Mouse (Mus musculus) intestine, embryonic 14.5 days (tissue): ENCODE measurements around the gene Alg5. TPM values are rescaled to one million over a fixed set of nuclear protein-coding genes. Genes with fewer than 3 reads are reported as not detected.
A peak's percentile ranks its signal among the peaks of the same experiment; 100 is the strongest.
"Not testable (repeated sequence)": the region's sequence is repeated elsewhere in the genome, so short reads cannot be mapped to it uniquely, and the experiment has no call there.

Source experiments
- ATAC-seq: fragments of 200-750 bp; cut with Nextera tagmentation; replicated peaks from 2 replicates; pipeline ENCODE4 v1.8.0; 2017; ENCODE audit warnings: low read depth, moderate number of reproducible peaks, moderate TSS enrichment, moderate library complexity; ENCODE audit not compliant: low FRiP score, low TSS enrichment
- DNase-seq: peaks from one replicate; pipeline ENCODE4 v3.0.0-alpha.2; 2018; ENCODE audit warnings: low spot score
- H3K27ac ChIP-seq: fragments of 300-500 bp; sonication (generic); 2 replicates; pipeline ENCODE4 v1.5.1; 2014; ENCODE audit warnings: low read depth, mild to moderate bottlenecking, control low read depth
- H3K27me3 ChIP-seq: fragments of 300-500 bp; sonication (generic); replicated peaks from 2 replicates; pipeline ENCODE4 v1.6.1; 2014; ENCODE audit warnings: low read length, control low read depth; ENCODE audit not compliant: control insufficient read depth, insufficient read depth
- H3K36me3 ChIP-seq: fragments of 300-500 bp; sonication (generic); 2 replicates; pipeline ENCODE4 v1.6.1; 2014; ENCODE audit warnings: low read length, control low read depth; ENCODE audit not compliant: control insufficient read depth, insufficient read depth
- H3K4me1 ChIP-seq: fragments of 300-500 bp; sonication (generic); replicated peaks from 2 replicates; pipeline ENCODE4 v1.6.1; 2014; ENCODE audit warnings: low read length, control low read depth, mixed read lengths; ENCODE audit not compliant: control insufficient read depth, insufficient read depth
- H3K4me2 ChIP-seq: fragments of 300-500 bp; sonication (generic); 2 replicates; pipeline ENCODE4 v1.6.1; 2014; ENCODE audit warnings: low read length
- H3K4me3 ChIP-seq: fragments of 300-500 bp; sonication (generic); 2 replicates; pipeline ENCODE4 v1.5.1; 2014; ENCODE audit warnings: low read depth, low read length, control low read depth, mixed read lengths
- H3K9ac ChIP-seq: fragments of 300-500 bp; sonication (generic); 2 replicates; pipeline ENCODE4 v1.6.1; 2014; ENCODE audit warnings: mild to moderate bottlenecking, low read length
- H3K9me3 ChIP-seq: fragments of 300-500 bp; sonication (generic); 2 replicates; pipeline ENCODE4 v1.6.1; 2016; ENCODE audit warnings: low read length, control low read depth; ENCODE audit not compliant: control insufficient read depth
- WGBS: fragments of 180-500 bp; shearing (Covaris S2); extraction: QIAGEN DNeasy Blood & Tissue Kit; methylation state at CpG from one replicate; pipeline ENCODE4 v1.1.7; 2014; 5-methylcytosine and 5-hydroxymethylcytosine counted together
- polyA plus RNA-seq: library from polyadenylated mRNA; unstranded; fragments of >200 nt; fragmentation: Nextera tagmentation; extraction: Ambion mirVana; gene quantifications from 2 replicates; pipeline ENCODE4 v1.2.1, GENCODE M21; 2014

Gene Alg5
- polyA plus RNA-seq = 57.0 and 58.3 TPM in 2 replicates

DNA sequence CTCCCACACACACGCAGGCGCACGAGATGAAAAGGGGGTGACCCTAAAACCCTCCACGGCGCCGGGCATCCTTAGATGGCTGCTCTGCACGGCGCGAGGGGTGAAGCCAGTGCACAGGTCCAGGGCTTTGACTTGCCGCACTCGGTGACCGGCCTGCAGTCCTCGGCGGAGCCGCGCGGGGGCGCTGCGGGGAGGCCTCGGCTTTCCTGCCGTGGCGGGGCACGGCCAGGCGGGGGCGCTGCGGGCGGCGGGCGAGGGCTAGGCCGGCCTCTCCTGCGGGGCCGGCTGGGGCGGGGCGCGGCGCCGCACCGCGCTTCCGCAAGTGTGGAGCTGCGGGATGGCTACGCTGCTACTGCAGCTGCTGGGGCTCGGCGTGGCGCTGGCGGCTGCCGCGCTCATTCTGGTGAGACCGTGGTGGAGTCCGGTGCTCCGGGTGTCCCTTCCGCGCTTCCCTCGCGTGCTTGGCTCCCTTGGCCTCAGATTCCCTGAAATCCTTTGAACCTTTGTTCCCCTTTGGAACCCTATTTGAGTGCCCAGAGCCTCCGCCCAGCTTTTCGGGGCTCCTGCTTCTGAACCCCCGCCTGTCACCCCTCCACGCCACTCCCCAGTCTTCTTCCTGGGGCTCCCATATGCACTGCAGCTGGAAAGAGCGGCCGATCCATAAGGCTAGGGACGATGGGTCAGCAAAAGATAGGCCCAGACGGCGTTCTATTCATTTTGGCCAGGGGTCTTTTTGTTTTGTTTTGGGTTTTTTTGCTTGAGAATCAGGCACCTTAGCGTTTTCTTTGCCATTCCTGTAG, at the start of gene Alg5, which contains the start of gene Exosc8:
Gene Alg5 (plus strand): TSS at position 293 of the 800 bp plus-strand sequence.
Gene Exosc8 (minus strand): TSS at position 147 of the 800 bp plus-strand sequence.
- peak; percentile 92 for ATAC-seq
- DNase-seq = peak; percentile 100
- WGBS = under 1% methylated on average over 60 of the region's 65 CpGs

DNA sequence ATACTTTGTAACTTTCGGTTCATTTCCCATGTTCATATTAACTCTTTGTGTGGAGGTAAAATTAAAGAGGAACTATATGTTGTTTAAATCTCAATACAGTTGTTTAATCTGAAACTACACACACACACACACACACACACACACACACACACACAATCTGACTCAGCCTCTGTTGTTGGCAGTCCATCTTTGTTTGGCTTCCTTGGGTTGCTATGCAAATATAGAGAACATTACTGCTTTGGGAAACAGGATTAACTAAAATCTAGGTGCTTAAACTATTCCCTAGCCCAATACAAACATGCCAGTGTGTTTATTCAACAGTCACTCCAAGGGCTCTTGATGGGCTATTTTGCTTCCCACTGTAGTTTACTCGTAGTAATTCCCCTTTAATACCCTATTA, 48.1 kb upstream of the Alg5 start:
- no peak overlapping the region for H3K4me2 ChIP-seq
- no peak for ATAC-seq
- WGBS = 58% methylated on average over 2 of the region's 2 CpGs

More for the DNA sequence above, at the start of gene Alg5, which contains the start of gene Exosc8:
- Histone ChIP-seq H3K4me1 (no peaks in the 10 kb centered on the region; the same call in 1 of the 2 replicates), H3K27me3 (no peaks in the 10 kb centered on the region), H3K27ac (peak within 1 kb of the TSS; percentile 99), H3K9ac (peak within 1 kb of the TSS; percentile 94), H3K4me2 (peak within 1 kb of the TSS; percentile 87), H3K4me3 (peak within 1 kb of the TSS; percentile 91), H3K9me3 (no peaks in the 10 kb centered on the region), H3K36me3 (peaks cover 42% of the 10 kb centered on the region)

DNA sequence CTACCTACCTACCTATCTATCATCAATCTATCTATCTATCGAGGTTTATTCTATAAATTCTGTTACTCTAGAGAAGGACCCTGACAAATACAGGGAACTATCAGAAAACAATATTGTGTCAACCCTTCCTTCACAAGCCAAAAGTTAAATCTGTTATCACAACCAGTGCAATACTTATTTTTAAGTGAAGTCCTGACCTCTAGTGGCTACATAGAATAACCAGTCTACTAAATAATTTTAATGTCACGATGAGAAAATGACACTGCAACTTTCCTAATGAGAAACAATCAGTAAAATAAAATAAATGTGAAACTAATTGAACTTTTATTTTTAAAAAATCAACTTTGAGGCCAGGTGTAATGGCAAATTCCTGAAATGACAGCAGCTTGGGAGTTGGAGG, 46.2 kb upstream of the Alg5 start:
- DNase-seq = no peak
- H3K4me2 ChIP-seq = no peak overlapping the region
- no peaks in the 10 kb centered on the region for H3K27me3 ChIP-seq
- 36% methylated on average over 2 of the region's 2 CpGs for WGBS
- ATAC-seq = no peak
- no peak overlapping the region for H3K27ac ChIP-seq
- H3K4me3 ChIP-seq = no peak overlapping the region
- no peaks in the 10 kb centered on the region for H3K4me1 ChIP-seq
- no peaks in the 10 kb centered on the region for H3K36me3 ChIP-seq
- H3K9ac ChIP-seq = no peak overlapping the region
- no peaks in the 10 kb centered on the region for H3K9me3 ChIP-seq

More for the DNA sequence above, 48.1 kb upstream of the Alg5 start:
- H3K36me3 ChIP-seq = no peaks in the 10 kb centered on the region
- no peak overlapping the region for H3K9ac ChIP-seq
- no peaks in the 10 kb centered on the region for H3K9me3 ChIP-seq
- no peaks in the 10 kb centered on the region for H3K4me1 ChIP-seq
- no peak overlapping the region for H3K4me3 ChIP-seq
- no peak for DNase-seq
- H3K27me3 ChIP-seq = no peaks in the 10 kb centered on the region
- no peak overlapping the region for H3K27ac ChIP-seq

DNA sequence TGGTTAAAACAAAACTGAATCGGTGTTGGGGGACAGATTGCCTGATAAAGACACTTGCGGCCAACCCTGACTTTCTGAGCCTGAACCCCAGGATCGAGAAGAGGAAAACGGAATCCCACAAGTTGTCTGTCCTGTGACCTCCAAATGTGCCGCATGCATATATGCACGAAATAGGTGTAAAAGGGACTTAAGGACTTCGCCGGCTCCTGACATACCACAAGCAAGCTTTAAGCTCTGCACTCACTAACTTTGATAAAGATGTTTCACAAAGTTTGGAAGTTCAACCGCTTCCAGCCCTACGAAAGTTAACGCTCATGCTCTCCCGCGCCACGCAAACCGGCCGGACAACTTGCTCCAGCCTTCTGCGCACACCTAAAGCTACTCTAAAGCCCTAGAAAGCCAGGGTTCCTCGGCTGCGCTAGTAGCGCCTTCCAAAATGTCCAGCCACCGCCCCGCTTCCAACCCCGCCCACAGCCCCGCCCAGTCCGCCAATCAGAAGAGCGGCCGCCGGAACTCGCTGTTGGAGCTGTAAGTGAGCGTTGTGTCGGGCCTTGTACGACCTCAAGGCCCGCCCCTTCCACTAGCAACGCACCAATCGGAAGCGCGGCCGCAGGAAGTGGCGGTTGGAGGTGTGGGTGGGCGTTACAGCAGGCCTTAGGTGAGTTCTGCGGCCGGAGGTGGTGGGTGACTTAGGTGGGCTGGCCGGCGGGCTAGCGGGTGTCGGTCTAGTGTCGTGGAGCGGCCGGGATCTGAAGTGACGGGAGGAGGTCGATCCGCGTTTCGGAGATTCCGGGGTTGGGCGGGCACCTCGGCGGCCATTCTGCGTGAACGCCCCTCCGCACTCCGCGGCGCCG, 42.9 kb upstream of the Alg5 start, which contains the start of gene Supt20:
Gene Supt20 (plus strand): TSS at position 606 of the 854 bp plus-strand sequence.
- DNase-seq (peak; percentile 93), ATAC-seq (peak; percentile 99)
- H3K27ac ChIP-seq = peak within 1 kb of the TSS; percentile 86
- H3K4me1 ChIP-seq = peaks cover 3% of the 10 kb centered on the region; the same call in 1 of the 2 replicates
- H3K4me2 ChIP-seq = peak within 1 kb of the TSS; percentile 92
- no peaks in the 10 kb centered on the region for H3K27me3 ChIP-seq
- H3K36me3 ChIP-seq = peaks cover 30% of the 10 kb centered on the region
- H3K4me3 ChIP-seq = peak within 1 kb of the TSS; percentile 87
- H3K9me3 ChIP-seq = no peaks in the 10 kb centered on the region
- peak within 1 kb of the TSS; percentile 70 for H3K9ac ChIP-seq
- WGBS = 2% methylated on average over 65 of the region's 65 CpGs

GRCm38 (mm10) chr3:54693056-54693415, 42.3 kb upstream of the Alg5 start:
- H3K27me3 ChIP-seq = no peaks in the 10 kb centered on the region
- ATAC-seq (peak; percentile 19; the same call in 1 of the 2 replicates), DNase-seq (no peak)
- H3K4me2 ChIP-seq = peak overlapping the region; percentile 85
- no peaks in the 10 kb centered on the region for H3K9me3 ChIP-seq
- H3K36me3 ChIP-seq = peaks cover 34% of the 10 kb centered on the region
- WGBS = 1% methylated on average over 8 of the region's 8 CpGs
- H3K9ac ChIP-seq = peak overlapping the region; percentile 70
- peaks cover 3% of the 10 kb centered on the region; the same call in 1 of the 2 replicates for H3K4me1 ChIP-seq
- H3K27ac ChIP-seq = peak overlapping the region; percentile 86
- peak overlapping the region; percentile 87 for H3K4me3 ChIP-seq

- DNase-seq (no peak), ATAC-seq (no peak)
- Histone ChIP-seq H3K36me3 (peaks cover 85% of the 10 kb centered on the region), H3K27ac (no peak overlapping the region), H3K4me1 (no peaks in the 10 kb centered on the region), H3K27me3 (no peaks in the 10 kb centered on the region), H3K9ac (no peak overlapping the region), H3K9me3 (no peaks in the 10 kb centered on the region), H3K4me3 (no peak overlapping the region), H3K4me2 (no peak overlapping the region)
- 74% methylated on average over 5 of the region's 5 CpGs for WGBS
Measured at GRCm38 (mm10) chr3:54699759-54700301, 35.5 kb upstream of the Alg5 start.

DNA sequence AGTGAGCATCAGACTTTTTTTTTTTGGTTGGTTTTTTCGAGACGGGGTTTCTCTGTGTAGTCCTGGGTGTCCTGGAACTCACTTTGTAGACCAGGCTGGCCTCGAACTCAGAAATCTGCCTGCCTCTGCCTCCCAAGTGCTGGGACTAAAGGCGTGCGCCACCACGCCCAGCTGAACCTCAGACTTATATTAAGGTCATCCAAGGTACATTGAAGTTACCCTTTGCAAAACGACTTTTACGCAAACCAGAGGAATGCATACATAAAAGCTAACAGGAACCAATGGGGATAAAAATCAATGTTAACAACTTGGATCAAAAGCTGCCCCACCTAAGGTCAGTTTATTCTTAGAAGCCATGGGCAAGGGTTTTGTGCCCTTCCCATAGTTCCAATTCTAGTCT, 31.2 kb upstream of the Alg5 start:
- H3K4me3 ChIP-seq, H3K9me3 ChIP-seq, H3K27ac ChIP-seq, H3K9ac ChIP-seq, ATAC-seq, H3K27me3 ChIP-seq, H3K4me1 ChIP-seq, H3K4me2 ChIP-seq, DNase-seq: not testable (repeated sequence)
- peaks cover 91% of the 10 kb centered on the region for H3K36me3 ChIP-seq
- 95% methylated on average over 8 of the region's 8 CpGs for WGBS

DNA sequence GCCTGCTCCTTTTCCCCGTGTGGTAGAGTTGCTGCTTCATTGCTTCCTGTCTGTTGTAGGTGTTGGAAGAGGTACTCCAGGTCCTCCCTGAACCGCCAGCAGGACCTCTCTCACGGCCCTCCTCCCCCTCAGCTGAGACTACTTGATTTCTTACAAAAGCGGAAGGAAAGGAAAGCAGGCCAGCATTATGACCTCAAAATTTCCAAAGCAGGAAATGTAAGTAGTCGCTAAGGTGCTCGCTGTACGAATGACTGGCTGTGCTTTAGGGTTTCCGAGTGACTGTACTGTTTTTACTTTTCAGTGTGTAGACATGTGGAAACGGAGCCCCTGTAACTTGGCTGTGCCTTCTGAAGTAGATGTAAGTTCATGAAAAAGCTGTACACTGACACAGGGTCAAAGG, 26.4 kb upstream of the Alg5 start:
- no peak overlapping the region for H3K27ac ChIP-seq
- H3K4me3 ChIP-seq = no peak overlapping the region
- H3K9ac ChIP-seq = no peak overlapping the region
- H3K9me3 ChIP-seq = no peaks in the 10 kb centered on the region
- 86% methylated on average over 9 of the region's 9 CpGs for WGBS
- ATAC-seq (no peak), DNase-seq (no peak)
- peaks cover 93% of the 10 kb centered on the region for H3K36me3 ChIP-seq
- H3K4me2 ChIP-seq = no peak overlapping the region
- H3K27me3 ChIP-seq = no peaks in the 10 kb centered on the region
- no peaks in the 10 kb centered on the region for H3K4me1 ChIP-seq
